ENCODE assay signal across 9 mouse cellular contexts in genomic region chr1:42490856-42491643, GRCm38 (mm10).
DNase-seq lines count a peak whose midpoint lies in the region; ATAC-seq and TF ChIP-seq lines count a peak whose summit lies in the region.
"Had no signal": no experiment of that assay in that cellular context is flagged by ENCODE, and none has a peak within 500 bp of the region (broad histone marks: within the 10 kb centered on the region; RNA-seq: fewer than 3 reads in every experiment).

No protein-coding gene starts in this region.

- H3K36me3 ChIP-seq in heart, embryonic 15.5 days, result no peaks in the 10 kb centered on the region
- H3K36me3 ChIP-seq in heart, postnatal 0 days (replicated peaks; ENCODE audit: control insufficient read depth, insufficient read depth, low read length), result no peaks in the 10 kb centered on the region
- H3K36me3 ChIP-seq in limb, embryonic 11.5 days (ENCODE audit: control insufficient read depth, insufficient read depth, low read length), result no peaks in the 10 kb centered on the region

- H3K9ac ChIP-seq in heart, embryonic 15.5 days, result peak overlapping the region; percentile 61
- H3K9ac ChIP-seq in heart, postnatal 0 days (replicated peaks; ENCODE audit: low read depth, low read length), result peak overlapping the region; percentile 23; the same call in 1 of the 2 replicates
- peak overlapping the region; percentile 55 for H3K9ac ChIP-seq in limb, embryonic 11.5 days (ENCODE audit: low read length)

- peaks cover 9% of the 10 kb centered on the region; the same call in 1 of the 2 replicates for H3K27me3 ChIP-seq in heart, embryonic 15.5 days
- H3K27me3 ChIP-seq in heart, postnatal 0 days (ENCODE audit: control insufficient read depth, insufficient read depth, low read length), result no peaks in the 10 kb centered on the region
- 0 out of 2 replicates have a peak, but pooled peaks cover 4% of the 10 kb centered on the region for H3K27me3 ChIP-seq in limb, embryonic 11.5 days (ENCODE audit: control insufficient read depth, insufficient read depth, low read length)
- H3K27me3 ChIP-seq: CH12.LX had no signal

- no peak overlapping the region for H3K27ac ChIP-seq in heart, embryonic 15.5 days
- H3K27ac ChIP-seq in heart, postnatal 0 days (ENCODE audit: low read depth), result no peak overlapping the region
- H3K27ac ChIP-seq in limb, embryonic 11.5 days (replicated peaks; ENCODE audit: low read depth, low read length), result no peak overlapping the region
- no peak overlapping the region for H3K27ac ChIP-seq in olfactory bulb, adult 2 months (ENCODE audit: insufficient read depth, low read depth, low read length)

- peaks cover 7% of the 10 kb centered on the region for H3K4me1 ChIP-seq in heart, embryonic 15.5 days (replicated peaks)
- peaks cover 4% of the 10 kb centered on the region; the same call in 1 of the 2 replicates for H3K4me1 ChIP-seq in heart, postnatal 0 days (ENCODE audit: control insufficient read depth, insufficient read depth)
- H3K4me1 ChIP-seq in limb, embryonic 11.5 days (ENCODE audit: control insufficient read depth, insufficient read depth, low read length), result peaks cover 7% of the 10 kb centered on the region
- peaks cover 9% of the 10 kb centered on the region for H3K4me1 ChIP-seq in olfactory bulb, adult 2 months (ENCODE audit: control insufficient read depth, insufficient read depth, low read length)

- no peak for TF ChIP-seq EP300 in heart, postnatal 0 days (IDR thresholded peaks at IDR 0.05; ENCODE audit: low read depth)

- no peak for TF ChIP-seq POLR2A in olfactory bulb, adult 2 months (IDR thresholded peaks at IDR 0.05; ENCODE audit: insufficient read depth, low read depth, low read length)

- intact Hi-C loops in left cerebral cortex, postnatal 14 days (cut with DNase I), result no loop called here

- DNase-seq in heart, adult 11 months, result no peak
- no peak for DNase-seq in heart, postnatal 0 days (ENCODE audit: low spot score)
- peak; percentile 61 for DNase-seq in limb, embryonic 11.5 days (ENCODE audit: low spot score)
- DNase-seq in left cerebral cortex, postnatal 14 days (ENCODE audit: low spot score in 2 of 2), result no peak
- DNase-seq in adrenal gland, adult (ENCODE audit: inconsistent age in 2 of 2, low spot score in 1 of 2), result no peak
- no peak for DNase-seq in c-Kit-positive CD71-positive TER-119-positive erythroid progenitor cells, embryonic 14.5 days (ENCODE audit: low spot score)

- no peaks in the 10 kb centered on the region for H3K9me3 ChIP-seq in heart, embryonic 15.5 days (replicated peaks)
- no peaks in the 10 kb centered on the region for H3K9me3 ChIP-seq in heart, postnatal 0 days (replicated peaks; ENCODE audit: control insufficient read depth, low read length)
- no peaks in the 10 kb centered on the region for H3K9me3 ChIP-seq in limb, embryonic 11.5 days (ENCODE audit: control insufficient read depth, low read length)

- ATAC-seq in heart, embryonic 15.5 days (replicated peaks; ENCODE audit: insufficient number of reproducible peaks, insufficient read depth, low FRiP score, low read depth), result no peak
- ATAC-seq in heart, postnatal 0 days (ENCODE audit: insufficient read depth, low read depth), result no peak; the same call in 1 of the 2 replicates
- ATAC-seq in limb, embryonic 11.5 days (ENCODE audit: insufficient number of reproducible peaks, low FRiP score, low TSS enrichment, low read depth), result no peak

- 35% methylated on average over 11 of the region's 11 CpGs for WGBS in heart, embryonic 15.5 days
- 46% methylated on average over 11 of the region's 11 CpGs for WGBS in heart, postnatal 0 days
- WGBS in limb, embryonic 11.5 days, result 20% methylated on average over 11 of the region's 11 CpGs
- 54% methylated on average over 11 of the region's 11 CpGs for WGBS in olfactory bulb, adult 2 months

- peak overlapping the region; percentile 85 for H3K4me2 ChIP-seq in heart, embryonic 15.5 days
- peak overlapping the region; percentile 62 for H3K4me2 ChIP-seq in heart, postnatal 0 days (ENCODE audit: low read depth, low read length)
- peak overlapping the region; percentile 42 for H3K4me2 ChIP-seq in limb, embryonic 11.5 days (ENCODE audit: low read depth, severe bottlenecking)

- TF ChIP-seq CTCF in heart, postnatal 0 days (IDR thresholded peaks at IDR 0.05; ENCODE audit: low read depth), result no peak
- no peak for TF ChIP-seq CTCF in olfactory bulb, adult 2 months (IDR thresholded peaks at IDR 0.05; ENCODE audit: insufficient read depth, low read depth, low read length)

- peak overlapping the region; percentile 48 for H3K4me3 ChIP-seq in heart, embryonic 15.5 days
- peak overlapping the region; percentile 32 for H3K4me3 ChIP-seq in heart, postnatal 0 days (ENCODE audit: low read depth, low read length)
- H3K4me3 ChIP-seq in limb, embryonic 11.5 days (ENCODE audit: low read depth, low read length), result peak overlapping the region; percentile 28
- H3K4me3 ChIP-seq in olfactory bulb, adult 2 months (ENCODE audit: insufficient read depth, low read depth, low read length), result peak overlapping the region; percentile 17
